Mouse (Mus musculus) heart, adult 9 months (tissue): ENCODE measurements around the gene Myo1d.

ENCODE experiments used
- DNase-seq, 2 experiments: peaks; one replicate each; pipeline ENCODE4 v3.0.0; 2022; ENCODE audit warnings: low spot score in 2 of 2

Gene Myo1d

GRCm38 (mm10) chr11:80550264-80550663 lies 229.6 kb downstream of the Myo1d start:
- no peak for DNase-seq

DNA sequence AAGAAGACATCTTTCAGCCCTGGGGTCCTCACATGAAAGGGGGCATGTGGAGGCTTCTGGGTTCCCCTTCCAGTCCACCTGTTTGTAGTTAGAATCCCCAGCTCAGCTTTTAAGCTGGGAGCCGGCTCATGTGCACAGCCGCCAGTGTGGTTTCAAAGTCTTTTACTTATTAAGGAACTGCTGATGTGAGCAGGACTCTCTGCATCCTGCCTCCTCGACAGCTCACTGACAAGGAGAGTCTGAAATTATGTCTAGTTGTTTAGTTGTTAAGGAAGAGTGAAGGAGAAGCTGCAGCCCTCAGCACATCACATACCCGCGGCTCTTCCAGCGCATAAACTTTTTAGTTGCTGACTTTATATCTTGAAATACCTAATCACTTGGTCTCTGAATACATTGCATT lies 230.0 kb downstream of the Myo1d start:
- no peak for DNase-seq

GRCm38 (mm10) chr11:80546233-80546632 lies 233.6 kb downstream of the Myo1d start:
- no peak for DNase-seq

DNA sequence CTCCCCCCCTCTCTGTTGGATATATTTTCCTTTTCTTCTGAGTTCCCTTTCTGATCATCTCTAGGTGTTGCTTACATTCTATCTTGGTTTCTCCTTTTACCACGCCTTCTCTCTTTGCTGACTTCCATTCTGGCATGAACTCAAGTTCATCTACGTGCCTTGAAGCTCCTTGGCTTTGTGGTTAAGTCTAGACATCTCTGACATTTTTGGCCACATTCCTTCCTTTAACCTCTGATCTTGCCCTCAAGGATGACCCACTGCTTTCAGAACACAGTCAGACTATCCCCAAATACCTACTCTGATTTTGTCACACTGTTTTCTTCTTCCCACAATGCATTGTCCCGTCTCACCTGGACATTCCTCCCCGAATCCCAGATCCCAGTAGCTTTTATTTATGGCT lies 240.8 kb downstream of the Myo1d start:
- no peak for DNase-seq

GRCm38 (mm10) chr11:80532966-80533365 lies 246.9 kb downstream of the Myo1d start:
- DNase-seq = peak in 1 of 2 experiments; percentile 9

GRCm38 (mm10) chr11:80529149-80529548 lies 250.7 kb downstream of the Myo1d start:
- DNase-seq = no peak

- no peak for DNase-seq
These were observed 252.1 kb downstream of the Myo1d start for GRCm38 (mm10) chr11:80527697-80528096.

DNA sequence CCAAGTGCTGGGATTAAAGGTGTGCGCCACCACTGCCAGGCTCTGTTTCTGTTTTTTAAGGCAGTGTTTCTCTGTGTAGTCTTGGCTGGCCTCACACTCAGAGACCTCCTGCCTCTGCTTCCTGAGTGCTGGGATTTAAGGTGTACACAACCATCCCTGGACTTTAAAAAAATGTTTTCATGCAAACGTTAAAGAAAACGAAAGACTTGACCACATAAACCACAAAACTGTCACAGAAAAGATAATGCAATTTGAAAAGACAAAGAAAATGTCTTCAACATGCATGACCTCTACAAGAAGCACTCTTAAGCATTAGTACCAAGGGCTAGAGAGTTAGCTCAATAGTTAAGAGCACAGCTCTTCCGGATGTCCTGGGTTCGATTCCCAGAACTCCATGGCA lies 255.6 kb downstream of the Myo1d start:
- DNase-seq = no peak

DNA sequence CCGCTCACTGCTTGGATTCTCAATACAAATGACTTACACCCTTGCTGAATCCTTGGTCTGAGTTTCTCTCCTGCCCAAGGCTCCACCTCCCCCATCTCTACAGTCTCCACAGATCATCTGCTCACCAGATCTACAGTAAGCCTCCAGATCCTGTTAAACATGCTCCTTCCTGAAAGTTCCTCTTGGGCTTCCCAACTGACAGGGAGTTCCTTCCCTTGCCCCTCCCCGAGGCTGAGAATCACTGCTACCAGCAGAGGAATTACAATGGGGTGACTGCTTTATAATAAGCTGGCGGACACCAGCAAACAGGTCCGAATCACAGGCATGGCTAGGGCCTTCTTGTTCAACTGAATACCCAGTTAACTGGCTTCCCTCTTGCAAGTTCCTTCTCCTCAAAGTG lies 256.4 kb downstream of the Myo1d start:
- peak in 1 of 2 experiments; percentile 33 for DNase-seq

DNA sequence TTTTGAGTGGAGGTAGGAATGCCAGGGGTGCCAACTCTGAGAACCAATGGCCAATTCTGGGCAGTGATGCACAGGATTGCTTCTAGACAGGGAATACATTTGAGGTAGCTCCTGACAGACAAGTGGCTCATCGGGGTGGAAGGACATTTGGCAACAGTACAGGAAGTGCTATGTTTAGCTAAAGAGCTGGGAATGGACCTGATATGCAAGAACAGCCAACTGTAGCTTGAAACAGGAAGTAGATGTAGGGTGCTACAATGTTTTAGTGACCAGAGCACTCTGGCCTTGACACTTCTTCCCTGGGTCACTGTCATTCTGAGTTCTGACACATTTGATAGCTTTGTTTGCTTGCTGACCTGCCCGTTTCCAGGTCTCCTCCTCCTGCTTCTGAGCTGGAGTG lies 257.0 kb downstream of the Myo1d start:
- peak; percentile 40 to 53 for DNase-seq

GRCm38 (mm10) chr11:80521148-80521547 lies 258.7 kb downstream of the Myo1d start:
- no peak for DNase-seq

GRCm38 (mm10) chr11:80518421-80519367 lies 261.1 kb downstream of the Myo1d start:
- no peak for DNase-seq

- no peak for DNase-seq
These were observed 263.9 kb downstream of the Myo1d start for GRCm38 (mm10) chr11:80515895-80516294.

DNA sequence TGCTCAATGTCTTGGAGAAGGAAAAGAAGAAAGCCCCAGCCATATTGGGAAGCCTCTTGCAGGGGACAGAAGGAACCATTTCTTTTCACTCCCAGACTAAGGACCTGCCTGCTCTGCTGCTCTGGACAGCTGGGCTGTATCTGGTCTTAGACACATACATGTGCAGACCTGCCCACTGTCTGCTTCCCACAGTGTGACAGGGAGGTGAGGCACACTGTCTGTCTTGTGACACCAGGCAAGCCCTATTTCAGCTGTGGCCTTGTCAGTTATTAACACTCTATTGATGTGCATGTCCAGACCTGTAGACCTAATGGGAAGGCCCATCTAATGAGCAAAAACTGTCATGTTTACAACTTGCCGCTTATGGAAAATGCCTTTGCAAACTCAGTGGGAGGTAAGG lies 264.5 kb downstream of the Myo1d start:
- DNase-seq = no peak

DNA sequence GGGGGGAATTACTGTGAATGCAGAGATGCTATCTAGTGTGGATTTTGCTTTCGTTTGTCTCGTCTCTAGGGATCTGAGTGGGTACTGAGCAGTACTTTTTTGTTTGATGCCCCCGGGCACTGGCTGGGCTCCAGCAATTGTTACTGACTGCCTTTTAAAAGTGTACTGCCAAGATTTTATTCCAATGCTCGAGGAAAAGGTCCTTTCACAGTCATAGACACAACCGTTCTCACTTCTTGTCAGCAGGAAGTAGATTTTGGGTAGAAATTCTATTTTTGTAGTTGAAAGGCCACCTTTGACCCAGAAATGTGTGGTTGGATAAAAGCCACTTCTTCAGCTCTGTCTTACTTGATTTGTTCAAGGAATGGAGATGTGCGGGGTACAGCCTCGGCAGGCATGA lies 266.0 kb downstream of the Myo1d start:
- DNase-seq = no peak

GRCm38 (mm10) chr11:80512313-80513056 lies 267.3 kb downstream of the Myo1d start:
- no peak for DNase-seq

DNA sequence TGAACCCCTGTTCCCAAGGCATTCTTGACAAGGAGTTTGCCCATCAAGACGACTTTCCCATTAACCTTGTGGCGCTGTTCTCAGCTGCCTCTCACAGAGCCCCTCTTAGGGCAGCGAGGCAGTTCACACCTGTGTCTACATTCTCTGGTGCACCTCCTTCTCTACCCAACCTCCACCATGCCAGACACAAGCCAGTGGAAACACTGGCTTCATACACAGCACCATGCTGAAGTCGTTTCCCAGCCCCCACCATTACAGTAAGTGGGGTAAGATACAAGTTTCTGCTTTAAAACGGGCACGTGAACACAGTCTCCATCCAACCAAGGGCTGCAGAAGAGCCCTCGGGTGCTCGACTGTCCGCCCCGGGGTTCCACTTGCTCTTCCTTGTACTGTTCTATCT lies 269.7 kb downstream of the Myo1d start:
- no peak for DNase-seq

DNA sequence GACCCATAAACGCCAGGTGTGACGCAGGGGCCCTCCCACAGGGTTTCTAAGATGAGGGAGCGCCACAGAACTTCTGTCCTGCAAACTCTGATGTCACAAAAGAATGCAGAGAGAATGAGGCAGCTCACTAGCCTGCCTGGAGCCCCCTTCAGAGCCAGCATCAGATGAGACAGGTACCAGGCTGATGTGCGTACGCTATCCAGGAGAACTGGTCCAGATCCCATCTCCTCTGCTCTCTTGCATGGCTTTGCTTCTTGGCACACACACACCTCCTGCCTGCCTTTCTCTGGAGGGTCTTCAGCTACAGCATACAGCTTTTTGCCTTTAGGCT lies 270.7 kb downstream of the Myo1d start:
- no peak for DNase-seq

DNA sequence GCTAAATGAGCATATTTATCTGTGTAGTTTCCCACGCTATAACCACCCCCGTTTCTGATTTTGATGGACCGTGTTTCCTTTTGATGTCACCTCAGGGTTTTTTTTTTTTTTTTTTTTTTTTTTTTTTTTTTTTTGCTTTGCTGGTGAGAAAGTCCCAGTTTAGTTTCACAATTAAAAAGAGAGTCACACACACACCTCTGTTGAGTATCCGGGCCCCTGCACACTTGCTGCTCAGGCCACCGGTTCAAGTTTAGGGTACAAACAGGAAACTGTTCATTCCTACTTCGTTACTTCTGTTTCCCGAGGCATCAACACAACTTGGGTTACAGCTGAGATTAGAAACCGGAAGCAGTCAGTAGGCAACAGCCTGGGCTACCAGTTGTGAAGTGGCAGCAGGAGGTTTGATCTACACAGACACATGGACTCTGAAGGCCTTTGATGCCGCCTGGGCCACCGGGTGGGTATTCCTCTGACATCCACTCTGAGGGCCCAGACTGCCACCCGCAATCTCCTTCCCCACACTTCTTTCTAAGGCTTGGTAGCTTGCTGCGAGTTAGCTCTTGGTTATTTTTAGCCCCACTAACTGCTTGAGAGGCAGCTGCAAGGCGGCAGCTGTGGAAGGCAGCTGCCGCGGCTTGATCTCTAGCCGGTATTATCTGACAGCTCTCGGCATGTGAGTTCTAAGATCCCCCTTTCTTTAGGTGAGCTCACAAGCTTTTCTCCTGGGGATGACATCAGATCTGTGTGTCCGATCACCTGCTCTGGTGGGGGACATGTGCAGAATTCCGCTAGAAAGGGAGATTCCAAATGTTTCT lies 271.3 kb downstream of the Myo1d start:
- peak; percentile 25 to 41 for DNase-seq

- DNase-seq = no peak
These were observed 272.0 kb downstream of the Myo1d start for GRCm38 (mm10) chr11:80507791-80508190.

- DNase-seq = no peak
These were observed 273.3 kb downstream of the Myo1d start for GRCm38 (mm10) chr11:80506483-80506882.

GRCm38 (mm10) chr11:80505581-80505980 lies 274.2 kb downstream of the Myo1d start:
- DNase-seq = no peak
